Mouse (Mus musculus): ENCODE data around the gene Olfr1153.

Olfr1153 gene

GRCm38 (mm10) chr2:87894662-87895061, at the start of gene Olfr1153:
Olfr1153 (plus strand) TSS chr2:87894962.
- in situ Hi-C loops (cut with MboI, MseI): no loop called here

DNA sequence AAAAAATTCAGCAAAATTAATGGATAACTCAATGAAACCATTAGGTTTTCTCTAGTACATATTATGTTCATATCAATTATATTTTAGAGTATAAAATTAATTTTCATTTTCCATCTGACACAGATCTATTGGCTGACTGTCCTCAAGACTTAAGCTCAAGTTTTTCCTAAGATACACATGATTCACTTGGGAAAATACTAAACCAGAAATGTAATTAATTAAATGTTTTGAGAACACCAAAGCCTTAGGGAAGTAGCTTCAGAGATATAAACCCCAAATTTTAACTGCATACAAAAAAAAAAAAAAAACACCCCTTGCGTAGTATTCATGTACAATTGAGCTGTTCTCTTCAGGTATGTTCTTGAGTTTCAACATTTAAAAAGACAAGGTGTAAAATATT, 39.2 kb upstream of the Olfr1153 start, which contains the start of gene Olfr1151:
TSS of gene Olfr1151 (plus strand) at position 301 of the 400 bp plus-strand sequence.
- in situ Hi-C loops (cut with MboI, MseI): no loop called here

DNA sequence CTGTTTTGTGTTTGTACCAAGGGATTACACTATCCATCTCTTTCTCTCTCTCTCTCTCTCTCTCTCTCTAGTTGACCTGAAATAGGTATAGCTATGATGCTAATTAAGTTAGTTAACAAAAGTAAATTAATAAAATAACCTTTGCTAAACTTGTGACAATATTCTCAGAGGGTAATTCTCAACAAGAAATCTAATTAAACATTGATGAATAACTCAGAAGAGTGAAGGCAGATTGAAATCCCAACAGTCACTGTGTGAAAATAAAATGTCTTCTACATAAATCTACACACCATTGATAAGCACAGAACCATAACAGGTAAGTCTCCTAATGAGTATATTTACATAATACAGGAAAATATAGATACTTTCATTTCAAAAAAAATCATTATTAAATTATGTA, 28.6 kb upstream of the Olfr1153 start, which contains the start of gene Olfr1152:
TSS of gene Olfr1152 (plus strand) at position 301 of the 400 bp plus-strand sequence.
- in situ Hi-C loops (cut with MboI, MseI): no loop called here

GRCm38 (mm10) chr2:87905066-87905465, 10.3 kb downstream of the Olfr1153 start, which contains the start of gene Olfr1154:
Olfr1154 (minus strand) TSS chr2:87905166.
- in situ Hi-C loops (cut with MboI, MseI): no loop called here

- in situ Hi-C loops (cut with MboI, MseI): no loop called here
Measured at GRCm38 (mm10) chr2:87945037-87945436, 50.3 kb downstream of the Olfr1153 start, which contains the start of gene Olfr1155. Olfr1155 (minus strand) TSS chr2:87945137.

All from regulatory T cell (primary cell).